ENCODE assay signal across 27 mouse cellular contexts in genomic region chr14:60424174-60424573, GRCm38 (mm10). TPM values are rescaled to one million over a fixed set of nuclear protein-coding genes. Genes with fewer than 3 reads are reported as not detected.
"Had no signal": no experiment of that assay in that cellular context is flagged by ENCODE, and none has a peak within 500 bp of the region (broad histone marks: within the 10 kb centered on the region; RNA-seq: fewer than 3 reads in every experiment).

No protein-coding gene starts in this region.

- H3K4me1 ChIP-seq: liver, embryonic 13.5 days had no signal

- H3K4me2 ChIP-seq: heart, embryonic 12.5 days; hindbrain, embryonic 12.5 days; hindbrain, embryonic 14.5 days; kidney, embryonic 15.5 days; limb, embryonic 12.5 days; liver, embryonic 11.5 days; liver, embryonic 13.5 days had no signal

- H3K9me3 ChIP-seq: heart, embryonic 10.5 days; heart, embryonic 12.5 days; hindbrain, embryonic 10.5 days; hindbrain, embryonic 12.5 days; kidney, embryonic 15.5 days; limb, embryonic 10.5 days; limb, embryonic 12.5 days; liver, embryonic 13.5 days had no signal

- H3K27ac ChIP-seq: gastrocnemius, adult 2 months; heart, embryonic 10.5 days; hindbrain, embryonic 10.5 days; hindbrain, embryonic 12.5 days; hindbrain, embryonic 14.5 days; kidney, embryonic 15.5 days; kidney, postnatal 0 days; layer of hippocampus, adult 2 months; left cerebral cortex, adult 2 months; limb, embryonic 10.5 days; limb, embryonic 12.5 days; liver, embryonic 13.5 days had no signal

- H3K36me3 ChIP-seq: heart, embryonic 10.5 days; heart, embryonic 12.5 days; hindbrain, embryonic 10.5 days; hindbrain, embryonic 12.5 days; kidney, embryonic 15.5 days; limb, embryonic 10.5 days; limb, embryonic 12.5 days; liver, embryonic 13.5 days had no signal

- H3K4me3 ChIP-seq: gastrocnemius, adult 2 months; heart, embryonic 10.5 days; heart, embryonic 12.5 days; hindbrain, embryonic 10.5 days; hindbrain, embryonic 12.5 days; kidney, embryonic 15.5 days; layer of hippocampus, adult 2 months; left cerebral cortex, adult 2 months; limb, embryonic 10.5 days; limb, embryonic 12.5 days; liver, embryonic 13.5 days had no signal

- DNase-seq: gastrocnemius, adult 2 months; gastrocnemius, postnatal 10 days; gastrocnemius, postnatal 25 days; heart, adult 18-20 months; heart, postnatal 10 days; heart, postnatal 4 days; kidney, adult 11 months; kidney, adult 2 months; kidney, adult 9 months; kidney, postnatal 14 days; kidney, postnatal 36 days; liver; liver, embryonic 13.5 days had no signal

- H3K27me3 ChIP-seq: heart, embryonic 12.5 days; hindbrain, embryonic 12.5 days; kidney, embryonic 15.5 days; limb, embryonic 12.5 days; liver, embryonic 13.5 days had no signal

- ATAC-seq: hindbrain, embryonic 16.5 days; inflammation-experienced regulatory T-cells, adult 6 months had no signal

- H3K9ac ChIP-seq: heart, embryonic 12.5 days; hindbrain, embryonic 12.5 days; hindbrain, embryonic 14.5 days; kidney, embryonic 15.5 days; limb, embryonic 12.5 days; liver, embryonic 13.5 days had no signal

RNA-seq across cellular contexts. Expression of gene Amer2, which starts 51.1 kb away (rescaled TPM):
- polyA plus RNA-seq: inflammation-experienced regulatory T-cells, adult 6 months had no signal
